Mouse (Mus musculus): ENCODE results near the gene Slc36a3. TPM values are rescaled to one million over a fixed set of nuclear protein-coding genes. Genes with fewer than 3 reads are reported as not detected.
"Not testable (repeated sequence)": the region's sequence is repeated elsewhere in the genome, so short reads cannot be mapped to it uniquely, and the experiment has no call there.

The Slc36a3 gene
- polyA plus RNA-seq, 2 experiments = not detected

GRCm38 (mm10) chr11:55114291-55114690 is 37.2 kb downstream of the Slc36a3 start:
- Histone ChIP-seq H3K9me3 (ENCODE audit: control insufficient read depth, low read length) (no peaks in the 10 kb centered on the region), H3K27me3 (ENCODE audit: control insufficient read depth, insufficient read depth, low read length) (no peaks in the 10 kb centered on the region), H3K27ac (no peak overlapping the region), H3K4me3 (ENCODE audit: insufficient read depth in 1 of 2, low read depth in 2 of 2, low read length in 2 of 2) (no peak overlapping the region), H3K4me2 (ENCODE audit: low read depth) (no peak overlapping the region), H3K4me1 (replicated peaks; ENCODE audit: control insufficient read depth in 2 of 2, insufficient read depth in 2 of 2, low read length in 1 of 2) (peaks cover 0 to 6% of the 10 kb centered on the region in 2 experiments; a peak in 2 of 4 replicates), H3K9ac (replicated peaks) (no peak overlapping the region), H3K36me3 (replicated peaks; ENCODE audit: control insufficient read depth, insufficient read depth, low read depth) (no peaks in the 10 kb centered on the region)
- ATAC-seq (ENCODE audit: insufficient read depth) (no peak), DNase-seq (ENCODE audit: low read depth in 3 of 3, low spot score in 3 of 3) (no peak)
- TF ChIP-seq EP300 (IDR thresholded peaks at IDR 0.05; ENCODE audit: low read depth) = no peak
- no peak for TF ChIP-seq CTCF (IDR thresholded peaks at IDR 0.05; ENCODE audit: low read depth)
- WGBS (ENCODE audit: insufficient replicate concordance) = 60% methylated on average over 2 of the region's 2 CpGs

DNA sequence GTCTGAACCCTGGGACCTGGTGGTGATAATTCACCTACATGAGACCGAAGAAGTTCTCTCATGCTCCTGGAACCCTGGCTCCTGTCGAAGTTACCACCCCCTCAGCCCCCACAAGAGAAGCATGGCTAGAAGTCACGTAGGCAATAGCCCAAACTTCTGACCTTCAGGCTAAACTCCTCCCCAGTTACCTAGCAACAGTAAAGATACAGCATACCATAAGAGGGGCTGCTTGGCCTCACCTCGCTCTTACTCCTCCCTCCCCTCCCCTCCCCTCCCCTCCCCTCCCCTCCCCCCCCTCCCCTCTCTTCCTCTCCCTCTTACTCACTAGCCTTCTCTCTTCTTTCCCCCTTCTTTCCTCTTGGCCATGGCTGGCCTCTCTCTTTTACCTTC is 37.7 kb downstream of the Slc36a3 start:
- not testable (repeated sequence) for H3K27me3 ChIP-seq (ENCODE audit: control insufficient read depth, insufficient read depth, low read length); H3K36me3 ChIP-seq (replicated peaks; ENCODE audit: control insufficient read depth, insufficient read depth, low read depth); H3K4me1 ChIP-seq (replicated peaks; ENCODE audit: control insufficient read depth in 2 of 2, insufficient read depth in 2 of 2, low read length in 1 of 2); H3K4me2 ChIP-seq (ENCODE audit: low read depth); DNase-seq (ENCODE audit: low read depth in 3 of 3, low spot score in 3 of 3); H3K9ac ChIP-seq (replicated peaks); H3K27ac ChIP-seq; H3K4me3 ChIP-seq (ENCODE audit: insufficient read depth in 1 of 2, low read depth in 2 of 2, low read length in 2 of 2); H3K9me3 ChIP-seq (ENCODE audit: control insufficient read depth, low read length)
- ATAC-seq (ENCODE audit: insufficient read depth) = peak; percentile 15; the same call in 1 of the 2 replicates
- WGBS (ENCODE audit: insufficient replicate concordance) = 15% methylated on average over 3 of the region's 4 CpGs

- H3K9ac ChIP-seq (replicated peaks) = no peak overlapping the region
- H3K4me1 ChIP-seq (replicated peaks; ENCODE audit: control insufficient read depth in 2 of 2, insufficient read depth in 2 of 2, low read length in 1 of 2) = peaks cover 0 to 6% of the 10 kb centered on the region in 2 experiments; a peak in 2 of 4 replicates
- H3K27me3 ChIP-seq (ENCODE audit: control insufficient read depth, insufficient read depth, low read length) = no peaks in the 10 kb centered on the region
- DNase-seq (ENCODE audit: low read depth in 3 of 3, low spot score in 3 of 3) (peak in 1 of 3 experiments; percentile 41), ATAC-seq (ENCODE audit: insufficient read depth) (peak; percentile 47; the same call in 1 of the 2 replicates)
- H3K4me3 ChIP-seq (ENCODE audit: insufficient read depth in 1 of 2, low read depth in 2 of 2, low read length in 2 of 2) = no peak overlapping the region
- H3K36me3 ChIP-seq (replicated peaks; ENCODE audit: control insufficient read depth, insufficient read depth, low read depth) = no peaks in the 10 kb centered on the region
- H3K27ac ChIP-seq = no peak overlapping the region
- no peak overlapping the region for H3K4me2 ChIP-seq (ENCODE audit: low read depth)
- H3K9me3 ChIP-seq (ENCODE audit: control insufficient read depth, low read length) = no peaks in the 10 kb centered on the region
- 26% methylated on average over 7 of the region's 7 CpGs for WGBS (ENCODE audit: insufficient replicate concordance)
- TF ChIP-seq EP300 (IDR thresholded peaks at IDR 0.05; ENCODE audit: low read depth) (no peak), CTCF (IDR thresholded peaks at IDR 0.05; ENCODE audit: low read depth) (no peak)
Measured at GRCm38 (mm10) chr11:55113209-55113860, 38.2 kb downstream of the Slc36a3 start.

- H3K27ac ChIP-seq = no peak overlapping the region
- DNase-seq (ENCODE audit: low read depth in 3 of 3, low spot score in 3 of 3) (no peak), ATAC-seq (ENCODE audit: insufficient read depth) (no peak)
- TF ChIP-seq CTCF (IDR thresholded peaks at IDR 0.05; ENCODE audit: low read depth) = no peak
- no peak for TF ChIP-seq EP300 (IDR thresholded peaks at IDR 0.05; ENCODE audit: low read depth)
- H3K4me2 ChIP-seq (ENCODE audit: low read depth) = no peak overlapping the region
- H3K4me1 ChIP-seq (replicated peaks; ENCODE audit: control insufficient read depth in 2 of 2, insufficient read depth in 2 of 2, low read length in 1 of 2) = peaks cover 0 to 9% of the 10 kb centered on the region in 2 experiments; a peak in 2 of 4 replicates
- no peak overlapping the region for H3K9ac ChIP-seq (replicated peaks)
- WGBS (ENCODE audit: insufficient replicate concordance) = 52% methylated on average over 7 of the region's 7 CpGs
- no peaks in the 10 kb centered on the region for H3K9me3 ChIP-seq (ENCODE audit: control insufficient read depth, low read length)
- no peak overlapping the region for H3K4me3 ChIP-seq (ENCODE audit: insufficient read depth in 1 of 2, low read depth in 2 of 2, low read length in 2 of 2)
- H3K36me3 ChIP-seq (replicated peaks; ENCODE audit: control insufficient read depth, insufficient read depth, low read depth) = no peaks in the 10 kb centered on the region
- no peaks in the 10 kb centered on the region for H3K27me3 ChIP-seq (ENCODE audit: control insufficient read depth, insufficient read depth, low read length)
Measured at GRCm38 (mm10) chr11:55110566-55111169, 40.8 kb downstream of the Slc36a3 start.

DNA sequence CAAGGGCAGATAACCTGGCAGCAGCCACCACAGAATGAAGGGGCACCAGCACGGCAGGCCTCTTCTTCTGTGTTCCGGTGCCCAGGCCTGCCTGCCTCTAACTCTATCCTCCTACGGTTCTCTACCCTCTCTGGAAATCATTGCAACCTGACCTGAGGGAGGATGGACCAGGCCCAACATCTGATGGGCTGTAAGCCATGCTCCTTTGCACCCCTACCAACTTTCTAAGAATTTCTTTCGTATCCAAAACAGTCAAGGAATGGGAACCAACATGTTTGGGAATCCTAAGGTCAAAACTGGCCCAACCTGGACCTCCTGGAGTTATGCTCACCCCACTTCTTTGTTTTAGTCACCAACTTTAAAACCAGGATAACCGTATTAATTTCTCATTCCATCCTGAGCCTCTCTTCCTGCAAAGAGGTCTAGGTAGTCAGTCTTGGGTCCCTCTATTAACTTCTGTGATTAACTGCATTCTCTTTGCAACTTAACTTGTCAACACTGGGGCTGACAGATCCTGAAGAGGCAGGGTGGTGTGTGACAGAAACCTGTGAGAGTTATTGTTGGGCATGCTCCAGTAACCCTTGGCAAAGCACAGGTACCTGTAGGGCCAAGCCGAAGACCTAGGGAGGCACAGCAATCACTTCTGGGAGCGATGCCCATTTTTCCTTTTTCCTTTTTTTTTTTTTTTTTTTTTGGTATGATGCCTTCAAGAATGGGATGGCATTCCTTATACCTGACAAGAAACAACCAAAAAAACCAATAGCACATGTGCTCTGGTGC is 41.8 kb downstream of the Slc36a3 start:
- Histone ChIP-seq H3K9me3 (ENCODE audit: control insufficient read depth, low read length) (no peaks in the 10 kb centered on the region), H3K4me1 (replicated peaks; ENCODE audit: control insufficient read depth in 2 of 2, insufficient read depth in 2 of 2, low read length in 1 of 2) (peaks cover 0 to 9% of the 10 kb centered on the region in 2 experiments; a peak in 2 of 4 replicates), H3K4me3 (ENCODE audit: insufficient read depth in 1 of 2, low read depth in 2 of 2, low read length in 2 of 2) (no peak overlapping the region), H3K27ac (no peak overlapping the region), H3K4me2 (ENCODE audit: low read depth) (no peak overlapping the region), H3K9ac (replicated peaks) (no peak overlapping the region), H3K27me3 (ENCODE audit: control insufficient read depth, insufficient read depth, low read length) (no peaks in the 10 kb centered on the region), H3K36me3 (replicated peaks; ENCODE audit: control insufficient read depth, insufficient read depth, low read depth) (no peaks in the 10 kb centered on the region)
- ATAC-seq (ENCODE audit: insufficient read depth) (no peak), DNase-seq (ENCODE audit: low read depth in 3 of 3, low spot score in 3 of 3) (no peak)
- no peak for TF ChIP-seq EP300 (IDR thresholded peaks at IDR 0.05; ENCODE audit: low read depth)
- TF ChIP-seq CTCF (IDR thresholded peaks at IDR 0.05; ENCODE audit: low read depth) = no peak
- WGBS (ENCODE audit: insufficient replicate concordance) = 73% methylated on average over 7 of the region's 7 CpGs
